Mouse (Mus musculus): ENCODE results near the gene A930004D18Rik. TPM values are rescaled to one million over a fixed set of nuclear protein-coding genes. Genes with fewer than 3 reads are reported as not detected.
A peak's percentile ranks its signal among the peaks of the same experiment; 100 is the strongest.

A930004D18Rik gene
- polyA plus RNA-seq, 1 experiment from 2014 or later, result 7.6 TPM

DNA sequence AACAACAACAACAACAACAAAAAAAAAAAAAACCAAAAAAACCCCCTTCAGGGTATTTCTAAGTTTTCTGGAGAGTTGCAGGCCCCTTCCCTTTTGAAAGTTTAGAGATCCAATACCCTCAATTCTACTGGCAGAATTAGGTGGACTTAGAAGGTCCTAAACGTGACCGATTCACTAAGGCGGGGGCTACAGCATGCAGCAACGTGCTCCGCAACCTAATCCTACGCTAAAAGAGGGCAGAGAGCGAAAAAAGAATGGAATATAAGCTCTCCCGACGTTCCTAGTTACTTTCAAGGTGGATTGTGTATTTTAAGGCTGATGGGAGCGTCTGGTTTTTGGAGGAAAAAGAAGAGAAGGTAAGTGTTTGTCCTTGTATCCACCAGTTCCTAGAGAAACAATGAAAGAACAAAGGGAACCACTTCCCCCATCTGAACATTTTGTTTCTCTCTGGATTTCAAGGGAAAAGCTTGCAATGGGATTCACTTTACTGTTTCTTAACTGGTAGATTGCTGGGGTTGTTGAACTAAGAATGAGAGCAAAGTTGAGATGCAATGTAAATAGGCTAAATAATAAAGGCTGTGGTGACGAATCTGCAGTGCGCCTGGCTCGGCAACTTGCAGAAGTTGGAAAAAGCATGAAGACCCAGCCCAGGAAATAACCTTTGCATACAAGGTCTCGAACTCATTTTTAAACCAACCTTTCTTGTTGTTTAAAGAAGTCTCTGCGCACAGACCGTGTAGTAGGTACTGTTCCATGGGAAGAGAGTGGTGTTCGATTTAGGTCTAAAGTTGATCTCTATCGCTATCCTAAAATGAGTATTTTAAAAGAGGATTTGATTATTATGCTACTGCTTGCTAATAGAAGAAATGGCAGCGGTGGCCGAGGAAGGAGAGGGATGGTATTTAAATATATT is 17.7 kb upstream of the A930004D18Rik start, which contains the start of gene Mllt10:
TSS of gene Mllt10 (plus strand) at position 222 of the 913 bp plus-strand sequence.
- Histone ChIP-seq H3K9ac (ENCODE audit: low read length) (peak within 1 kb of the TSS; percentile 100), H3K4me3 (ENCODE audit: low read depth, low read length) (peak within 1 kb of the TSS; percentile 62), H3K27me3 (ENCODE audit: control insufficient read depth, insufficient read depth, low read length) (no peaks in the 10 kb centered on the region), H3K27ac (ENCODE audit: low read depth, low read length) (peak within 1 kb of the TSS; percentile 100), H3K9me3 (ENCODE audit: control insufficient read depth, low read length) (no peaks in the 10 kb centered on the region), H3K4me2 (ENCODE audit: low read depth) (peak within 1 kb of the TSS; percentile 99), H3K36me3 (ENCODE audit: control insufficient read depth, insufficient read depth, low read length) (no peaks in the 10 kb centered on the region), H3K4me1 (ENCODE audit: control insufficient read depth, insufficient read depth, low read length) (peaks cover 38% of the 10 kb centered on the region)
- no peak for ATAC-seq (ENCODE audit: insufficient read depth, low FRiP score, low TSS enrichment)
- peak; percentile 42 for DNase-seq (ENCODE audit: low spot score)
- WGBS, result under 1% methylated on average over 20 of the region's 20 CpGs

DNA sequence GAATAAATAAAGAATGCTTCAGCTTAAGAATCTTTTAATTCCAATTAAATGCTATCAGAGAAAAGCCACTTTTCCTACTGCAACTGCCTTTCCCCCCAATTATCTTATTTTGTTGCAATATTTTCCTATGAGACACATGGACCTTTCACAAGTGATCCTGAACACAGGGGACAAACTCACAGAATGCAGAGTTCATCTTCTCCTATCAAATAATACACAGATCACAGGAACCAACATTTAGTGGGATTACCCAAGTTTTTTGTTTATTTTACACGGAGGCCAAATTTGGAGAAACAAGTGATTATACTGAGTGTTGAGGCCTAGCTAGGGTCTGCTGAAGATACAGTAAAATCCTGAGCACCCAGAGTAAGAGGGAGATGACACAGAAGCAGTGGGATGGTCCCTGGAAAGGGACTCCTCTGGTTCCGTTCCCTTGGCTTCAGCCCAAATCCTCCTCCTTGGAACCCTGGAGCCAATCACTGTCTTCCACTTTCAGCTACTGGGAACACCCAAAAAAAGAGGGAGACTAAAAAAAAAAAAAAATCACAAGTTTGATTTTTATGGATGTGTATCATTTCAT is 16.5 kb upstream of the A930004D18Rik start:
- H3K4me3 ChIP-seq (ENCODE audit: low read depth, low read length), result 0 out of 2 replicates have a peak overlapping the region, but pooled peaks have one; percentile 5
- H3K36me3 ChIP-seq (ENCODE audit: control insufficient read depth, insufficient read depth, low read length), result no peaks in the 10 kb centered on the region
- H3K9me3 ChIP-seq (ENCODE audit: control insufficient read depth, low read length), result no peaks in the 10 kb centered on the region
- WGBS, result 8% methylated on average over 2 of the region's 2 CpGs
- ATAC-seq (ENCODE audit: insufficient read depth, low FRiP score, low TSS enrichment) (no peak), DNase-seq (ENCODE audit: low spot score) (no peak)
- peaks cover 44% of the 10 kb centered on the region for H3K4me1 ChIP-seq (ENCODE audit: control insufficient read depth, insufficient read depth, low read length)
- no peaks in the 10 kb centered on the region for H3K27me3 ChIP-seq (ENCODE audit: control insufficient read depth, insufficient read depth, low read length)
- peak overlapping the region; percentile 100 for H3K9ac ChIP-seq (ENCODE audit: low read length)
- peak overlapping the region; percentile 100 for H3K27ac ChIP-seq (ENCODE audit: low read depth, low read length)
- H3K4me2 ChIP-seq (ENCODE audit: low read depth), result peak overlapping the region; percentile 99

DNA sequence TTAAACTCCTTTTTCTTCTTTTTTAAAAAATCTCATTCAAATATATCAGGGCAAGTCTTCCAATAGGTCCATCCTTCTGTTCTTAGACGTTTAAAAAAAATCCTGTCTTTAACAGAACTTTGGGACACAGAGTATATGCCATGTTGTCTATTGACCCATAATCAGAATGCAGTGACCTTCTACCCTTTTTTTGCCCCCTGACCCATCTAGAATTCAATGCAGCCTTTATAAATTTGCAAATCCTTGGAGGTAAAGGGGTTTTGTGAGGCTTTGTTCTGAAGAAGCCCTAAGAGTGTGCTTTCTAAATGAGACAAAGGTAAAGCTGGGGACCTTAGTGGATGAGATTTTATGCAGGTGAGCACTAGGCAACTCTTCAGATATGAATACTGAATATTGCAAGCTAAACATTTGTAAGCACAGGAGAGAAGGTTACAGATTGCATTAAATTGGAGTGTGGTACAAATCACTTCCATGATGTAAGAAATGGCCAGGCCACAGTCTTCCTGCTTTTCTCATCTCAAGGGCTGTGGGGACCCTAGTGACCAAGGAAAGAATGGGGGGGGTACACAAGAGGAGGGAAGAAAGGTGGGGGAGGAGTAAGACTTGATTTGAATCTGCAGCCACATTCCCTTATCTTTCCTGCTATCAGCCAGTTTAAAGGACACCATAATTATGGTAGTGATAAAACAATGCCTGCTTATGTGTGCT is 15.9 kb upstream of the A930004D18Rik start:
- Histone ChIP-seq H3K36me3 (ENCODE audit: control insufficient read depth, insufficient read depth, low read length) (no peaks in the 10 kb centered on the region), H3K27me3 (ENCODE audit: control insufficient read depth, insufficient read depth, low read length) (no peaks in the 10 kb centered on the region), H3K4me3 (ENCODE audit: low read depth, low read length) (no peak overlapping the region; the same call in 1 of the 2 replicates), H3K27ac (ENCODE audit: low read depth, low read length) (peak overlapping the region; percentile 100), H3K4me2 (ENCODE audit: low read depth) (peak overlapping the region; percentile 99; the same call in 1 of the 2 replicates), H3K9me3 (ENCODE audit: control insufficient read depth, low read length) (no peaks in the 10 kb centered on the region), H3K4me1 (ENCODE audit: control insufficient read depth, insufficient read depth, low read length) (peaks cover 39% of the 10 kb centered on the region), H3K9ac (ENCODE audit: low read length) (peak overlapping the region; percentile 100; the same call in 1 of the 2 replicates)
- ATAC-seq (ENCODE audit: insufficient read depth, low FRiP score, low TSS enrichment) (no peak), DNase-seq (ENCODE audit: low spot score) (no peak)
- WGBS, result 20% methylated on average over 1 of the region's 1 CpGs

DNA sequence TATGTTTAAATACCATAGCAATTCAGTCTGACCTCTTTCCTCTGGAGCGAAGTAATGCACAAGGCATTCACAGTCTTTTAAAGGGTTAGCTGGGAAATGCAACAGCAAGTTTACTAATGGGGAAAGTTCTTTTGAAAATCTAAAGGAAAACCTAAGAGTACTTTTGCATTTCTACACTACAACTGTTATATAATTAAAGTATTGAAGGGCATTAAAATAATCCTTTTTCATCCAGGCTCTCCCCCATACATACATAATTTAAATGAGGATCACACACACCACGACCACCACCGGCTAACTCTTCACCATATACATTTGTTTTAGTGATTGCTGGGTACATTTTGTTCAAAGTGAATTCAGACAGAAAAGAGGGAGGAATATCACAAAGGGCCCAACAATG is 15.0 kb upstream of the A930004D18Rik start:
- WGBS, result 19% methylated on average over 3 of the region's 3 CpGs
- ATAC-seq (ENCODE audit: insufficient read depth, low FRiP score, low TSS enrichment), result no peak
- Histone ChIP-seq H3K9me3 (ENCODE audit: control insufficient read depth, low read length) (no peaks in the 10 kb centered on the region), H3K4me3 (ENCODE audit: low read depth, low read length) (no peak overlapping the region), H3K4me1 (ENCODE audit: control insufficient read depth, insufficient read depth, low read length) (peaks cover 39% of the 10 kb centered on the region), H3K9ac (ENCODE audit: low read length) (no peak overlapping the region), H3K27ac (ENCODE audit: low read depth, low read length) (peak overlapping the region; percentile 47; the same call in 1 of the 2 replicates), H3K36me3 (ENCODE audit: control insufficient read depth, insufficient read depth, low read length) (no peaks in the 10 kb centered on the region), H3K27me3 (ENCODE audit: control insufficient read depth, insufficient read depth, low read length) (no peaks in the 10 kb centered on the region), H3K4me2 (ENCODE audit: low read depth) (peak overlapping the region; percentile 23; the same call in 1 of the 2 replicates)
- peak; percentile 10 for DNase-seq (ENCODE audit: low spot score)

DNA sequence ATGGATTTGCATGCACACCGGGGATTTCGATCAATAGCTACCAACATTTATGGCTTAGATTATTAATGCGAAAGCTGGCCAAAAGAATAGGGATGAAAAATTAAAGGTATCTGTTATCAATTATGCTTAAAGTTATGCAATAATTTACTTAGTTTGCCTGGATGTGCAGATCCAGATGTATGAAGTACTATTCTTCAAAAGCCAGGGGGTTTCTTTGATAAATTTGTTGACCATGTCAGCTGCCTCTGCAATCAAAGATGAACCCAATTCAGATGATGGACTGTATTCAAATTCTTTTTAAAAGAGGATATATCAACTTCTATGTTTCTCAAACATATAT is 14.3 kb upstream of the A930004D18Rik start:
- ATAC-seq (ENCODE audit: insufficient read depth, low FRiP score, low TSS enrichment), result no peak
- no peaks in the 10 kb centered on the region for H3K36me3 ChIP-seq (ENCODE audit: control insufficient read depth, insufficient read depth, low read length)
- WGBS, result 21% methylated on average over 3 of the region's 3 CpGs
- peak overlapping the region; percentile 100 for H3K27ac ChIP-seq (ENCODE audit: low read depth, low read length)
- no peaks in the 10 kb centered on the region for H3K27me3 ChIP-seq (ENCODE audit: control insufficient read depth, insufficient read depth, low read length)
- no peak overlapping the region for H3K4me3 ChIP-seq (ENCODE audit: low read depth, low read length)
- H3K9ac ChIP-seq (ENCODE audit: low read length), result 0 out of 2 replicates have a peak overlapping the region, but pooled peaks have one; percentile 45
- H3K9me3 ChIP-seq (ENCODE audit: control insufficient read depth, low read length), result no peaks in the 10 kb centered on the region
- peak; percentile 5 for DNase-seq (ENCODE audit: low spot score)
- H3K4me2 ChIP-seq (ENCODE audit: low read depth), result peak overlapping the region; percentile 84
- H3K4me1 ChIP-seq (ENCODE audit: control insufficient read depth, insufficient read depth, low read length), result peaks cover 39% of the 10 kb centered on the region

DNA sequence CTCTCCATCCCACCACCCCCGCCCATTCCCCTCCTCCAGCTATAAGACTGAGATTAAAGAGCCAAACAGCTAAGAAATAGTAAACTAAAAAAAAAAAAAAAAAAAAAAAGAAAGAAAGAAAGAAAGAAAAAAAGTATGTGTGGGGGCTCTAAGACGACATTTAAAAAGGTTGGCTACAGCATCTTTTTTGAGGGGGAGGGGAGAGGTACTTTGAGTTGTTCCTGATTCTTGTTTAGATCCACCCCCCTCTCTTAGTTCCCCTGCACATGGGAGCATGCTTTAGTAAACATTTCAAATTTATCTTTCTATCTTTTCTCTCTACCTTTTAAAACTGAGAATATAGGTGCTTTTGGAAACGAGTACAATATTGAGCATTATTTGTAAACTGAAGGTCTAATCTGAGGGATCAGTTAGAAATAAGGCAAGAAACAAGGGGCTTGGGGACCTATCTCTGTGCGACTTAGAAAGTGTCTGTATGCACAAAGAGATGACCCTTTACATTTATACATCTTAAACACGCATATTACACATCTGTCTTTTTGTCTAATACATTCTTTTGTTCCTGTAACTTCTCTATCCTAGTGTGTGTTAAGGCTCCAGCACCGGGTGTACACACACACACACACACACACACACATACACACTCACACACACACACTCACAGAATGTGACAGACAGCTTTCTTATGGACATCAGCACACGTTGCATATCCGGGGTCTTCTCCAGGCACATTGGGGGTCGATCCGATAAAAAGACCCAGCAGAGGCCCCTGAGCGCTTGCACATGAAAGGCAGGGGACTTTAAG is 13.7 kb upstream of the A930004D18Rik start:
- DNase-seq (ENCODE audit: low spot score) (peak; percentile 49), ATAC-seq (ENCODE audit: insufficient read depth, low FRiP score, low TSS enrichment) (no peak)
- Histone ChIP-seq H3K36me3 (ENCODE audit: control insufficient read depth, insufficient read depth, low read length) (no peaks in the 10 kb centered on the region), H3K27me3 (ENCODE audit: control insufficient read depth, insufficient read depth, low read length) (no peaks in the 10 kb centered on the region), H3K9ac (ENCODE audit: low read length) (peak overlapping the region; percentile 100), H3K4me1 (ENCODE audit: control insufficient read depth, insufficient read depth, low read length) (peaks cover 39% of the 10 kb centered on the region), H3K9me3 (ENCODE audit: control insufficient read depth, low read length) (no peaks in the 10 kb centered on the region), H3K4me3 (ENCODE audit: low read depth, low read length) (peak overlapping the region; percentile 17; the same call in 1 of the 2 replicates), H3K27ac (ENCODE audit: low read depth, low read length) (peak overlapping the region; percentile 100), H3K4me2 (ENCODE audit: low read depth) (peak overlapping the region; percentile 84)
- WGBS, result 10% methylated on average over 11 of the region's 11 CpGs

DNA sequence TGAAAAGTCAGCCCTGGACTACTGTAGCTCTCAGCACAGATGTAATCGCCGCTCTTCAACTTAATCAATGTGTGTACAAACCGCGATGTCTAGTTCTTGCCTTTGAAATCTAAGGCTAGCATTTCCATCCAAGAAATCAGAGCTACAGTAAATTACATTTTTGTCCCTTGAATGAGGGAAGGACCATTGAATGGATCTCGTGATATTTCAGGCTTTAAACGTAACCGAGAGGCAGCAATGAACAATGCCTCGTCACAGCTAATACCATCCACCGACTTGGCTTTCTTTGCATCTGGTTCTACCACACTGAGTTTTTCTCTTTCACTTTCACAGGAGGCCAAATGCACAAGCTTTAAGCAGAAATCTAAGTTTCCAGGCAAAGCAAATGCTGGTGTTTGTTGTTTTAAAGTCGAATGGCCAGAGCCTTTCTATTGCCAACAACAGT is 13.0 kb upstream of the A930004D18Rik start:
- no peaks in the 10 kb centered on the region for H3K27me3 ChIP-seq (ENCODE audit: control insufficient read depth, insufficient read depth, low read length)
- no peak for ATAC-seq (ENCODE audit: insufficient read depth, low FRiP score, low TSS enrichment)
- peak; percentile 37 for DNase-seq (ENCODE audit: low spot score)
- H3K4me3 ChIP-seq (ENCODE audit: low read depth, low read length), result peak overlapping the region; percentile 17
- peak overlapping the region; percentile 100 for H3K27ac ChIP-seq (ENCODE audit: low read depth, low read length)
- peaks cover 39% of the 10 kb centered on the region for H3K4me1 ChIP-seq (ENCODE audit: control insufficient read depth, insufficient read depth, low read length)
- peak overlapping the region; percentile 100 for H3K9ac ChIP-seq (ENCODE audit: low read length)
- 7% methylated on average over 10 of the region's 10 CpGs for WGBS
- H3K36me3 ChIP-seq (ENCODE audit: control insufficient read depth, insufficient read depth, low read length), result no peaks in the 10 kb centered on the region
- no peaks in the 10 kb centered on the region for H3K9me3 ChIP-seq (ENCODE audit: control insufficient read depth, low read length)
- peak overlapping the region; percentile 84 for H3K4me2 ChIP-seq (ENCODE audit: low read depth)

DNA sequence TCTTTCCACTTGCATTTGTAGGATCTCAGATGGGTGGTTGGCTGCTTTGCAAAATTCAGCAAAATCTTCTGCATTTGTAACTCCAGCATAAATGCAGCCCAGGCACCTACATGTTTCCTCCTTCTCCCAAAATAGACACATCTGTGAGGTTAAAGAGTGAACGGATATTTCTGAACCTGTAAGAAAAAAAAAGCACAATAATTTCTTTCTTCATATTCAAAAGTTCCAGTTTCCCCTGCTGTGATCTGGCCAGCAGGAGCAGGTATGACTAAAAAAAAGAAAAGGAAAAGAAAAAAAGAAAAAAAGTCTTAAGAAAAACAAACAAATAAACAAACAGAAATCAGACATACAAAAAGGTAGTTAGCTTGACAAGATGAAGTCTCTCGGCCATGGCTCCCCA is 12.5 kb upstream of the A930004D18Rik start:
- H3K9ac ChIP-seq (ENCODE audit: low read length), result peak overlapping the region; percentile 100
- no peaks in the 10 kb centered on the region for H3K27me3 ChIP-seq (ENCODE audit: control insufficient read depth, insufficient read depth, low read length)
- ATAC-seq (ENCODE audit: insufficient read depth, low FRiP score, low TSS enrichment), result no peak
- H3K4me2 ChIP-seq (ENCODE audit: low read depth), result peak overlapping the region; percentile 84
- H3K9me3 ChIP-seq (ENCODE audit: control insufficient read depth, low read length), result no peaks in the 10 kb centered on the region
- 10% methylated on average over 2 of the region's 2 CpGs for WGBS
- no peaks in the 10 kb centered on the region for H3K36me3 ChIP-seq (ENCODE audit: control insufficient read depth, insufficient read depth, low read length)
- H3K4me1 ChIP-seq (ENCODE audit: control insufficient read depth, insufficient read depth, low read length), result peaks cover 39% of the 10 kb centered on the region
- no peak for DNase-seq (ENCODE audit: low spot score)
- peak overlapping the region; percentile 17 for H3K4me3 ChIP-seq (ENCODE audit: low read depth, low read length)
- peak overlapping the region; percentile 100 for H3K27ac ChIP-seq (ENCODE audit: low read depth, low read length)
